Mouse (Mus musculus): ENCODE measurements around the gene Sec14l1. TPM values are rescaled to one million over a fixed set of nuclear protein-coding genes. Genes with fewer than 3 reads are reported as not detected.

Gene Sec14l1
- polyA plus RNA-seq (2012; rRNA removed; ENCODE audit: low replicate concordance): 41.3 and 53.1 TPM in 2 replicates

DNA sequence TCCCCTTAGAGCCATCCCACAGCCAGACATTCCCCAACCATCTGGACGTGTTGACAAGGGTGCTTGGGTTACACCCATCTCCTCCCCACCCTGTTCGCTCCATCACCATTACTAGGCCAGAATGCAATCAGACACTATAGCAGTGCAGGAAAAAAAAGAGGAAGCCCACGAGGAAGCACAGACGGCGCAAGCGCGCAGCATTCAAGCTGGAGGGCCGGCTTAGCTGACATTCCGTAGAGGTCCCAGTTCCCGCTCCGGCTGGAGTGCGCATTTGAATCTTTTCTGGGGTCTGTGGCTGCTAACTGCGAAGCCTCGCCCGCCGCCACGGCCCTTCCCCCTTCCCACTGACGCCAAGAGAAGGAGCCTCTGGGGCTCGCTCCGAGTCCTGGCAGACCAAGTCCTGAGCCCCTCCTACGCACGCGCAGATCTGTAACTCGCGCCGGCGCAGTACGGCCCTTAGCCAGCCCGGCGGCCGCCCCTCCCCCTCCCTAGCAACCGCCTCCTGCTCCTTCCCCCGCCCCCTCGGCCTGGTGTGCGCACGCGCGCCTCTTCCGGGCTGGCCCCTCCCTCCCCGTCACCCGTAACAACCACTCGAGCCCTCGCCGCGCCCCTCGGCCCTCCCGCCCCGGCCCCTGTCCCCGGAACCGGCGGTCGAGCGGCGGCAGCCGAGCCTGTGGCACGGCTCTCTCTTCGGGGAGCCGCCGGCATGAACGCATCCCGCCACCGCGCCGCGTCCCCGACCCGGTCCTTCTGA is at the start of gene Sec14l1:
Gene Sec14l1 (plus strand): TSS at position 577 of the 754 bp plus-strand sequence.

GRCm38 (mm10) chr11:117199282-117200175 is 84.6 kb downstream of the Sec14l1 start, which contains the start of gene Sept9:
Sept9 (plus strand) TSS chr11:117199661.

Other genes starting within 250 kb of the Sec14l1 start
- 0.05 and 0.18 TPM in 2 replicates for gene Mgat5b, start 196.3 kb upstream of the Sec14l1 start, polyA plus RNA-seq (2012; rRNA removed; ENCODE audit: low replicate concordance)
- gene Sept9, start 84.5 kb downstream of the Sec14l1 start, polyA plus RNA-seq (2012; rRNA removed; ENCODE audit: low replicate concordance): 24.6 and 31.9 TPM in 2 replicates

Measured in duodenum, adult 2 months (tissue).